Mouse (Mus musculus): ENCODE measurements around the gene Tac2.
"Not testable (repeated sequence)": the region's sequence is repeated elsewhere in the genome, so short reads cannot be mapped to it uniquely, and the experiment has no call there.

Tac2 gene

GRCm38 (mm10) chr10:127748847-127749612 is 24.8 kb downstream of the Tac2 start:
- in situ Hi-C loops (cut with MboI; ENCODE audit: low pct_unique_long_range_greater_than_20kb in 1 of 2, low sequenced_read_pairs in 2 of 2, unreplicated experiment in 1 of 2), result loop anchor here (10.0 to 25.0 kb wide), 2 partner anchors 256 to 438 kb away; partner anchors contain the start of genes Hsd17b6 (in 2 of the 2), Gls2 (in 1 of the 2) and Rbms2 (in 1 of the 2)

GRCm38 (mm10) chr10:127750136-127750777 is 26.0 kb downstream of the Tac2 start:
- in situ Hi-C loops (cut with MboI; ENCODE audit: low pct_unique_long_range_greater_than_20kb in 1 of 2, low sequenced_read_pairs in 2 of 2, unreplicated experiment in 1 of 2), result no loop called here

GRCm38 (mm10) chr10:127751548-127751947 is 27.3 kb downstream of the Tac2 start, which contains the start of gene Gpr182:
Gene Gpr182, minus strand, starts transcription at chr10:127751732.
- in situ Hi-C loops (cut with MboI; ENCODE audit: low pct_unique_long_range_greater_than_20kb in 1 of 2, low sequenced_read_pairs in 2 of 2, unreplicated experiment in 1 of 2), result no loop called here

- in situ Hi-C loops (cut with MboI; ENCODE audit: low pct_unique_long_range_greater_than_20kb in 1 of 2, low sequenced_read_pairs in 2 of 2, unreplicated experiment in 1 of 2), result no loop called here
Observed at GRCm38 (mm10) chr10:127754566-127755166, 30.4 kb downstream of the Tac2 start.

GRCm38 (mm10) chr10:127755246-127755645 is 31.0 kb downstream of the Tac2 start:
- in situ Hi-C loops (cut with MboI; ENCODE audit: low pct_unique_long_range_greater_than_20kb in 1 of 2, low sequenced_read_pairs in 2 of 2, unreplicated experiment in 1 of 2), result no loop called here

- in situ Hi-C loops (cut with MboI; ENCODE audit: low pct_unique_long_range_greater_than_20kb in 1 of 2, low sequenced_read_pairs in 2 of 2, unreplicated experiment in 1 of 2), result no loop called here
Observed at GRCm38 (mm10) chr10:127755770-127756468, 31.6 kb downstream of the Tac2 start.

- in situ Hi-C loops (cut with MboI; ENCODE audit: low pct_unique_long_range_greater_than_20kb in 1 of 2, low sequenced_read_pairs in 2 of 2, unreplicated experiment in 1 of 2), result no loop called here
Observed at GRCm38 (mm10) chr10:127759181-127760110, 35.2 kb downstream of the Tac2 start, which contains the start of the genes Rdh1 and Rdh16f1. Gene Rdh1, plus strand, starts transcription at chr10:127759721. Gene Rdh16f1, plus strand, starts transcription at chr10:127759787.

GRCm38 (mm10) chr10:127762926-127763325 is 38.6 kb downstream of the Tac2 start:
- in situ Hi-C loops (cut with MboI; ENCODE audit: low pct_unique_long_range_greater_than_20kb in 1 of 2, low sequenced_read_pairs in 2 of 2, unreplicated experiment in 1 of 2), result not testable (repeated sequence)

- in situ Hi-C loops (cut with MboI; ENCODE audit: low pct_unique_long_range_greater_than_20kb in 1 of 2, low sequenced_read_pairs in 2 of 2, unreplicated experiment in 1 of 2), result no loop called here
Observed at GRCm38 (mm10) chr10:127763914-127764680, 39.8 kb downstream of the Tac2 start.

GRCm38 (mm10) chr10:127766564-127766963 is 42.3 kb downstream of the Tac2 start:
- in situ Hi-C loops (cut with MboI; ENCODE audit: low pct_unique_long_range_greater_than_20kb in 1 of 2, low sequenced_read_pairs in 2 of 2, unreplicated experiment in 1 of 2), result no loop called here

- in situ Hi-C loops (cut with MboI; ENCODE audit: low pct_unique_long_range_greater_than_20kb in 1 of 2, low sequenced_read_pairs in 2 of 2, unreplicated experiment in 1 of 2), result no loop called here
Observed at GRCm38 (mm10) chr10:127776011-127776410, 51.7 kb downstream of the Tac2 start, which contains the start of gene Rdh9. Gene Rdh9, plus strand, starts transcription at chr10:127776386.
